Comparison of ENCODE assay signal across 8 mouse cellular contexts in genomic region chr6:55037799-55038670, GRCm38 (mm10). TPM values are rescaled to one million over a fixed set of nuclear protein-coding genes. Genes with fewer than 3 reads are reported as not detected.
DNase-seq lines count a peak whose midpoint lies in the region; ATAC-seq lines count a peak whose summit lies in the region.

TSS of gene Gars (plus strand) at chr6:55038007.

- H3K4me1 ChIP-seq in forebrain, embryonic 11.5 days (replicated peaks; ENCODE audit: control insufficient read depth, insufficient read depth, low read length) = peaks cover 3% of the 10 kb centered on the region; the same call in 1 of the 2 replicates
- H3K4me1 ChIP-seq in heart, embryonic 16.5 days (ENCODE audit: control insufficient read depth, insufficient read depth, low read length) = peaks cover 13% of the 10 kb centered on the region
- H3K4me1 ChIP-seq in liver, embryonic 15.5 days (replicated peaks) = peaks cover 31% of the 10 kb centered on the region
- 0 out of 2 replicates have a peak, but pooled peaks cover 8% of the 10 kb centered on the region for H3K4me1 ChIP-seq in neural tube, embryonic 12.5 days

- H3K27ac ChIP-seq in forebrain, embryonic 11.5 days (ENCODE audit: low read depth, low read length) = peak within 1 kb of the TSS; percentile 93
- H3K27ac ChIP-seq in heart, embryonic 16.5 days (ENCODE audit: low read length) = peak within 1 kb of the TSS; percentile 87
- H3K27ac ChIP-seq in liver, embryonic 15.5 days (replicated peaks) = peak within 1 kb of the TSS; percentile 97
- peak within 1 kb of the TSS; percentile 90 for H3K27ac ChIP-seq in neural tube, embryonic 12.5 days

- H3K4me3 ChIP-seq in forebrain, embryonic 11.5 days (ENCODE audit: low read depth, low read length) = peak within 1 kb of the TSS; percentile 93
- peak within 1 kb of the TSS; percentile 69 for H3K4me3 ChIP-seq in heart, embryonic 16.5 days (ENCODE audit: low read length)
- H3K4me3 ChIP-seq in liver, embryonic 15.5 days (replicated peaks) = peak within 1 kb of the TSS; percentile 96
- H3K4me3 ChIP-seq in neural tube, embryonic 12.5 days = peak within 1 kb of the TSS; percentile 97

- peak; percentile 80 to 82 for DNase-seq in CD8-positive naive resting alpha-beta T cell, adult 2 months (ENCODE audit: low read depth in 2 of 2, low spot score in 2 of 2)
- DNase-seq in c-Kit-positive CD71-negative TER-119-negative erythroid progenitor cells, embryonic 14.5 days (ENCODE audit: low read depth) = peak; percentile 73
- peak; percentile 92 for DNase-seq in forebrain, embryonic 11.5 days (ENCODE audit: low spot score)
- DNase-seq in kidney, postnatal 36 days = peak; percentile 88 to 93
- DNase-seq in telencephalon, adult 2 months (ENCODE audit: low read depth, low spot score) = peak; percentile 83

- no peaks in the 10 kb centered on the region for H3K9me3 ChIP-seq in forebrain, embryonic 11.5 days (ENCODE audit: control insufficient read depth, low read length)
- no peaks in the 10 kb centered on the region for H3K9me3 ChIP-seq in heart, embryonic 16.5 days (replicated peaks; ENCODE audit: control insufficient read depth, low read length)
- no peaks in the 10 kb centered on the region for H3K9me3 ChIP-seq in liver, embryonic 15.5 days (replicated peaks)
- H3K9me3 ChIP-seq in neural tube, embryonic 12.5 days = no peaks in the 10 kb centered on the region

- H3K4me2 ChIP-seq in forebrain, embryonic 11.5 days (ENCODE audit: low read depth, low read length, severe bottlenecking) = peak within 1 kb of the TSS; percentile 71
- peak within 1 kb of the TSS; percentile 85 for H3K4me2 ChIP-seq in heart, embryonic 16.5 days (ENCODE audit: low read depth, low read length)
- peak within 1 kb of the TSS; percentile 81 for H3K4me2 ChIP-seq in liver, embryonic 15.5 days
- H3K4me2 ChIP-seq in neural tube, embryonic 12.5 days (replicated peaks) = peak within 1 kb of the TSS; percentile 80

- peak; percentile 97 for ATAC-seq in forebrain, embryonic 11.5 days (replicated peaks; ENCODE audit: low FRiP score)
- peak; percentile 97 for ATAC-seq in heart, embryonic 16.5 days (replicated peaks; ENCODE audit: extremely low read depth, insufficient read depth, low FRiP score)
- peak; percentile 93 for ATAC-seq in liver, embryonic 15.5 days (ENCODE audit: insufficient read depth)
- ATAC-seq in neural tube, embryonic 12.5 days (ENCODE audit: low FRiP score, low read depth) = peak; percentile 93

- peak within 1 kb of the TSS; percentile 94 for H3K9ac ChIP-seq in forebrain, embryonic 11.5 days (ENCODE audit: low read length)
- H3K9ac ChIP-seq in heart, embryonic 16.5 days (ENCODE audit: low read length) = peak within 1 kb of the TSS; percentile 92
- peak within 1 kb of the TSS; percentile 97 for H3K9ac ChIP-seq in liver, embryonic 15.5 days
- peak within 1 kb of the TSS; percentile 94 for H3K9ac ChIP-seq in neural tube, embryonic 12.5 days

- H3K36me3 ChIP-seq in forebrain, embryonic 11.5 days (ENCODE audit: control insufficient read depth, insufficient read depth, low read length) = no peaks in the 10 kb centered on the region
- no peaks in the 10 kb centered on the region for H3K36me3 ChIP-seq in heart, embryonic 16.5 days (ENCODE audit: control insufficient read depth, insufficient read depth)
- H3K36me3 ChIP-seq in liver, embryonic 15.5 days (replicated peaks) = no peaks in the 10 kb centered on the region
- no peaks in the 10 kb centered on the region for H3K36me3 ChIP-seq in neural tube, embryonic 12.5 days

- no peaks in the 10 kb centered on the region for H3K27me3 ChIP-seq in forebrain, embryonic 11.5 days (ENCODE audit: control insufficient read depth, insufficient read depth, low read length)
- H3K27me3 ChIP-seq in heart, embryonic 16.5 days (ENCODE audit: control insufficient read depth, insufficient read depth, low read length) = no peaks in the 10 kb centered on the region
- H3K27me3 ChIP-seq in liver, embryonic 15.5 days = no peaks in the 10 kb centered on the region; the same call in 1 of the 2 replicates
- no peaks in the 10 kb centered on the region for H3K27me3 ChIP-seq in neural tube, embryonic 12.5 days (replicated peaks)

- WGBS in forebrain, embryonic 11.5 days = under 1% methylated on average over 87 of the region's 87 CpGs
- WGBS in heart, embryonic 16.5 days = under 1% methylated on average over 86 of the region's 87 CpGs
- WGBS in liver, embryonic 15.5 days (ENCODE audit: insufficient replicate concordance) = under 1% methylated on average over 87 of the region's 87 CpGs
- WGBS in neural tube, embryonic 12.5 days = under 1% methylated on average over 87 of the region's 87 CpGs

RNA-seq across cellular contexts. Expression of gene Gars, which starts in this region (rescaled TPM):
- 210 and 225 TPM in 2 replicates for polyA plus RNA-seq in forebrain, embryonic 11.5 days (2014; fragmentation: Nextera tagmentation; extraction: Ambion mirVana)
- polyA plus RNA-seq in heart, embryonic 16.5 days (2015; fragmentation: Nextera tagmentation; extraction: Ambion mirVana) = 154 and 159 TPM in 2 replicates
- polyA plus RNA-seq in liver, embryonic 15.5 days (2015; fragmentation: Nextera tagmentation; extraction: Ambion mirVana) = 100 TPM in 2 replicates
- polyA plus RNA-seq in neural tube, embryonic 12.5 days (2016; fragmentation: Nextera tagmentation; extraction: Ambion mirVana) = 202 and 206 TPM in 2 replicates

Comparison
In these comparisons a context has a peak if more than half of its experiments do, and no peak if none do; other contexts are left out.
1. Peak in every context shown above with its lines: DNase-seq, ATAC-seq, H3K4me3 ChIP-seq and H3K27ac ChIP-seq.